Mouse (Mus musculus) megakaryocyte, embryonic 14.5 days (primary cell): ENCODE measurements around the gene Mmab. TPM values are rescaled to one million over a fixed set of nuclear protein-coding genes. Genes with fewer than 3 reads are reported as not detected.

ENCODE experiments used
- H3K27me3 ChIP-seq: replicated peaks from 2 replicates; pipeline ENCODE3; 2012; ENCODE audit warnings: inconsistent platforms
- H3K36me3 ChIP-seq: replicated peaks from 2 replicates; pipeline ENCODE3; 2012; ENCODE audit warnings: low read length, inconsistent platforms, mixed read lengths
- H3K4me1 ChIP-seq: 2 replicates; pipeline ENCODE4 v1.6.1; 2012; ENCODE audit warnings: inconsistent platforms
- H3K4me3 ChIP-seq: replicated peaks from 2 replicates; pipeline ENCODE3; 2012; ENCODE audit warnings: moderate library complexity, mild to moderate bottlenecking, inconsistent platforms
- H3K9me3 ChIP-seq: 2 replicates; pipeline ENCODE4 v1.6.1; 2012; ENCODE audit warnings: inconsistent platforms
- FLI1 ChIP-seq: IDR thresholded peaks from 2 replicates; pipeline ENCODE4 v1.6.1; 2012; ENCODE audit warnings: low read length, inconsistent platforms, mixed read lengths
- GATA1 ChIP-seq: IDR thresholded peaks from 3 replicates; pipeline ENCODE4 v1.6.1; 2012; ENCODE audit warnings: mixed read lengths, low read length, inconsistent platforms, borderline replicate concordance
- polyA plus RNA-seq: library from polyadenylated mRNA; stranded (reverse); fragments of >175 nt; gene quantifications from 2 replicates; pipeline ENCODE4 v1.2.3, GENCODE M21; 2012; ENCODE audit warnings: low replicate concordance; ENCODE audit not compliant: insufficient read depth

The Mmab gene
- 16.0 and 19.4 TPM in 2 replicates for polyA plus RNA-seq

DNA sequence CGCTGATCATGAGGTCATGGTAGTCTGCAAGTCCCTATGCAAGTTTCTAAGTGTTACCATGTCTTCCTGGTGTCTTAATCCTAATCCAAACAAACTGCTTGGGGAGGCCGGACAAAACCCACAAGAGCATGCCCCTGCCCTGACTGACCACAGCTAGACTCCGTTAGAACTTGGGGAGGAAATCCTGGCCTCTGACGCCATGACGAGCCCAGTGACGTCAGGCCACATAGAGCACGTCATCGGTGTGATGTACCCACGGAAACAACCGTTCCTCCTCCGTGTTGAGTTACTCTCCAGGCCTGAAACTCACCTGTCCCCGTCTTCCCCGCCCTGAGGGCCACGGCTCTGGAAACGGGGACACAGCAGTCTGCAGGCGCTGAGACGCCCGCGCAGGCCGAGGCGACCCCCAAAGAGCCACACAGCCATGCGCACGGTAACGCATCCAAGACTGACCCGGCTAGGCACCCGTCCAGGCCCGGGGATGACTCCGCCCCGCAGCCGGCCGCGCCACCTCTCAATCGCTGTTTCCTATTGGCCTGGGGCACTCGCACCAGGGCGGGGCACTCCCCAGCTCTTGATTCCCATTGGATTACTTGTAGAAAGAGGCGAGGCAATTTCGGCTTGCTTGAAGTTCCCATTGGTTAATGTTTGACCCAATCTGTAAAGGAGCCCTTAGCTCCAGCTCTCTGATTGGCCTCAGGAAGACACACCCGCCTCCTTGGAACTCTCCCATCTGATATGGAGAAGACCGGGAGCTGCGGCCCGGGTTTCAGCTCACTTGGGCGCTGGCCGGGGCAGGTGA, at the start of gene Mmab, which contains the start of gene Mvk:
Gene Mmab, minus strand, starts transcription at position 495 of the 802 bp plus-strand sequence.
Gene Mvk, plus strand, starts transcription at position 704 of the 802 bp plus-strand sequence.
- H3K9me3 ChIP-seq, result no peaks in the 10 kb centered on the region
- H3K4me1 ChIP-seq, result peaks cover 29% of the 10 kb centered on the region
- TF ChIP-seq FLI1, result no peak
- peak; percentile 72; the same call in 1 of the 3 replicates for TF ChIP-seq GATA1
- H3K36me3 ChIP-seq, result peaks cover 51% of the 10 kb centered on the region
- H3K27me3 ChIP-seq, result no peaks in the 10 kb centered on the region
- H3K4me3 ChIP-seq, result peak within 1 kb of the TSS; percentile 90

GRCm38 (mm10) chr5:114490241-114490640, 46.4 kb upstream of the Mmab start:
- no peak for TF ChIP-seq FLI1
- TF ChIP-seq GATA1, result no peak
- peaks cover 4% of the 10 kb centered on the region; the same call in 1 of the 2 replicates for H3K4me1 ChIP-seq
- no peak overlapping the region for H3K4me3 ChIP-seq
- H3K9me3 ChIP-seq, result peaks cover 31% of the 10 kb centered on the region
- H3K36me3 ChIP-seq, result no peaks in the 10 kb centered on the region
- peaks cover 36% of the 10 kb centered on the region for H3K27me3 ChIP-seq

DNA sequence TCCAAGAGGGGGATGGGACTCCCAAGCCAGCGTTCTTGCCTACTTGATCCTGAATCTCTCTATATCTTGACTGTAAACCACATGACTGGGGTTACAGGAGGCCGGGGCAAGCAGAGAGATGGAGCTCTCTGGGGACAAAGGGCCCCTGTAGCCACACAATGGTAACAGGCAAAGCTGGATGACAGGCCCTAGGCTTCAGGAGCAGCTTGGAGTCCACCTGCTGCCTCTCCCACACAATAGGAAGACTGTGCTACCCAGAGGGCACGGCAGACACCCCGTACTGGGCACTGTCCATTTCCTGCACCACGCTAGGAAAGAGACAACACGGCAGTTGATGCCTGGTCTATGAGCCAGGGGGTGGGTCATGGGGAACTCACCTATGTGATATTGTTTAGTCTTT, 45.7 kb upstream of the Mmab start:
- no peak for TF ChIP-seq FLI1
- TF ChIP-seq GATA1, result no peak
- H3K9me3 ChIP-seq, result peaks cover 27% of the 10 kb centered on the region
- H3K4me1 ChIP-seq, result peaks cover 4% of the 10 kb centered on the region; the same call in 1 of the 2 replicates
- H3K27me3 ChIP-seq, result peaks cover 40% of the 10 kb centered on the region
- H3K4me3 ChIP-seq, result no peak overlapping the region
- no peaks in the 10 kb centered on the region for H3K36me3 ChIP-seq

GRCm38 (mm10) chr5:114485685-114486084, 41.8 kb upstream of the Mmab start:
- Histone ChIP-seq H3K36me3 (no peaks in the 10 kb centered on the region), H3K4me3 (no peak overlapping the region), H3K4me1 (peaks cover 9% of the 10 kb centered on the region; the same call in 1 of the 2 replicates), H3K27me3 (peaks cover 57% of the 10 kb centered on the region), H3K9me3 (peaks cover 12% of the 10 kb centered on the region)
- TF ChIP-seq FLI1, result no peak

DNA sequence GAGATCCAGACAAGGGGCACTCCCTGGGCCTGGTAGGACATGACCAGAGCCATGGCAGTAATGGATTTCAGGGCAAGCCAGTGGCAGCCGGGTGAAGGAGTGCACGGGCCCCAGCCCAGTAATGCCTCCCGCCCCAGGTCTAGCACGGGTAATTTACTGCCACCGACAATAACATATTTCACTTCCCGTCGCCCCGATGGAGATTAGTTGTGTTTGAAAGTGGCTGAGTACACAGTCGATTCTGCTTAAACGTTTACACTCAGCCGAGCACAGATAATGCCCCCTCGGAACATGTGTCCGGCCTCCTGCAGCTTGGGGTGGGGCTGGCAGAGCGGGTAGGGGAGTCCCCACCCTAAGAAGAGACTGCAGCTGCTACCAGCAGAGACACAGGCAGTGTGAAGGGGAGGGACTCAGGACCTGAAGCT, 38.7 kb upstream of the Mmab start:
- Histone ChIP-seq H3K27me3 (peaks cover 65% of the 10 kb centered on the region), H3K4me1 (peaks cover 13% of the 10 kb centered on the region; the same call in 1 of the 2 replicates), H3K36me3 (no peaks in the 10 kb centered on the region), H3K9me3 (peaks cover 13% of the 10 kb centered on the region), H3K4me3 (no peak overlapping the region)
- TF ChIP-seq FLI1 (no peak), GATA1 (no peak)

DNA sequence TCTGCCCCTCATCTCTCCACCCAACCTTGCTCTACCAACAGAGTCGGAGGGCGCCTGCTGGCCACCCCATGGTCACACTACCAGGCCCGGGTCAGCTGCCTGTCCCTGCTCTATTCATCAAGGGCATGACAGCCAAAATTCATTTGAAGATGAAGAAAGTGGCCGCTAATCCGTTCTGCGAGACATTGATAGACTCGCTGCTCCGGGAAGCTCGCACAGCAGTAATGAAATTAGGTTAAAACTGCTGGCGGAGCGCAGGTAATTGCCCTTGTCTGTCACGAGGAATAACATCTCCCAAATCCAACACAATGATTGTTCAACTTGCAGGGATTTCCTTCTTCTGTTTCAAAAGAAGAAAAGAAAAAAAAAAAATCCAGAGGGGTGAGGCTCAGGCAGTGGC, 34.4 kb upstream of the Mmab start:
- no peak overlapping the region for H3K4me3 ChIP-seq
- peaks cover 9% of the 10 kb centered on the region; the same call in 1 of the 2 replicates for H3K4me1 ChIP-seq
- TF ChIP-seq GATA1 (no peak), FLI1 (no peak)
- H3K36me3 ChIP-seq, result no peaks in the 10 kb centered on the region
- peaks cover 71% of the 10 kb centered on the region for H3K27me3 ChIP-seq
- H3K9me3 ChIP-seq, result peaks cover 13% of the 10 kb centered on the region

DNA sequence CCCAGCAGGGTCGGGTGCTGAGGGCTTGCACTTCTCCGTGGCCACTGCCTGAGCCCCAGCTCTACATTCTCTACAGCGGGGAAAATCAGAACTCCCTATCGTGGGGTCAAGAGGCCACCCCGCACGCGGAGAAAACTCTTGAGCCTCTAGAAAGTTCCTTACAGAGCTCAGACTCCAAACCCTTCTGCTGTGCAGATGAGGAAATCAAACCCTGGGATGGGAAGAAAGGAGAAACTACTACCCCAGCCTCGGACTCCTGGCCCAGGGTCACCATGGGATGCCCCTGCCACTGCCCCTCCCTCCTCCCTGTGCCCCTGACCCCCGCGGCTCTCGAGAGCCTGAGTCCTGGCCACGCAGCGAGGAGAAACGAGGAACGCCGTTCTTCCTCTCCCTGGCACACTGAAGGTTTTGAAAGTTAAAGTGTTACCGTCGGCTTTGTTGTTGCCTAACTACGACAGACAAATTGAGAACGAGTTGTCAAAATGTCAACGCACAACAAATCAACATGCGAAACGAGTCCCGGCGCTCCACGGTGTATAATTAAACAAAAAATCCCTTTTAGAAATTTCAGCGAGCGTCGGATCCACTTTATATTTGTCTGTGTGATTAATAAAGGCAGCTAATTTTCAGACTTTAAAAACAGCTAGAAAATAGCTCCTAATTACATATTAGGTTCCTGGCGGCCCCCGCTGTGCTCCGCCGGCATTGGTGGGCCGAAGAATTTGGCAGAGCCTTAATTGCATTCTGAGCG, 31.1 kb upstream of the Mmab start:
- Histone ChIP-seq H3K27me3 (peaks cover 72% of the 10 kb centered on the region), H3K36me3 (no peaks in the 10 kb centered on the region), H3K4me3 (no peak overlapping the region), H3K9me3 (peaks cover 8% of the 10 kb centered on the region), H3K4me1 (0 out of 2 replicates have a peak, but pooled peaks cover 4% of the 10 kb centered on the region)
- TF ChIP-seq FLI1, result no peak
- no peak for TF ChIP-seq GATA1

GRCm38 (mm10) chr5:114470359-114470758, 26.5 kb upstream of the Mmab start:
- Histone ChIP-seq H3K27me3 (peaks cover 71% of the 10 kb centered on the region), H3K36me3 (no peaks in the 10 kb centered on the region), H3K9me3 (peaks cover 8% of the 10 kb centered on the region), H3K4me3 (no peak overlapping the region), H3K4me1 (peaks cover 8% of the 10 kb centered on the region)
- no peak for TF ChIP-seq GATA1
- no peak for TF ChIP-seq FLI1

GRCm38 (mm10) chr5:114468007-114468406, 24.1 kb upstream of the Mmab start:
- Histone ChIP-seq H3K36me3 (no peaks in the 10 kb centered on the region), H3K27me3 (peaks cover 62% of the 10 kb centered on the region), H3K9me3 (peaks cover 8% of the 10 kb centered on the region), H3K4me1 (peaks cover 8% of the 10 kb centered on the region), H3K4me3 (no peak overlapping the region)
- TF ChIP-seq GATA1 (no peak), FLI1 (no peak)
